Mouse (Mus musculus): ENCODE results near the gene Olfr510.
"Not testable (repeated sequence)": the region's sequence is repeated elsewhere in the genome, so short reads cannot be mapped to it uniquely, and the experiment has no call there.

The Olfr510 gene

DNA sequence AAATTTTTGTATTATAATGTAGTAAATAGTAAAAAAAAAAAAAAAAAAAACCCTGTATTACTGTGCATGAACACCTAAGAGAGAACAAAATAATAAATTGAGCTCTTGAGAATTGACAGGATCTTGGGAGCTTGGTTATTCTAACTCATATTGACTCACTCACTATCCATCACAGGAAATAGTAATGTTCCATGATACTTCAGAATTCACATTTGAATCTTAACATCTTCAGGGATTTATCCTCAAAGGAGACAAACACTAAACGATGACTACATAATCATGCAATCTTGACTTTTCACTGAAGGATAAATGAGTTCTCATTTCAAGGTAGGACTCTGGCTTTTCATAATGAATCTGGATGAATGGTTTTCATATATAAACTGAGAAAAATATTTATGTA lies at the start of gene Olfr510:
TSS of gene Olfr510 (plus strand) at position 301 of the 400 bp plus-strand sequence.
- no peak for DNase-seq

- not testable (repeated sequence) for DNase-seq
These were observed 49.4 kb upstream of the Olfr510 start for GRCm38 (mm10) chr7:108616781-108617180.

DNA sequence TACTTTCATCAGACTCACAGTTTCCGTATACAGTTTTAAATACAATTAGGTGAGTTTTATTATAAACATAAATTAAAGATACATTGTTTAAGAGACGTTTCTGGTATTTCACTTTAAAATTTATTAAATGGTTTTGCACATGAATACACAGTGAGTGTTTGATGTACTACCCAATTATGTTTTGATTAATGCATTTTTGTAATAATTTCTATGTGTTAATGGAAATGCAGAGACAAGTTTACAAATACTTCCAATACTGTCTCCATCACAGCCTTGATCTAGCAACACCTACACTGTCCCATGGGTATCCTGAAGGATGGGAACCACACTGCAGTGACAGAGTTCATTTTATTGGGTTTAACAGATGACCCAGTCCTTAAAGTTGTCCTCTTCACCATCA lies 44.7 kb upstream of the Olfr510 start, which contains the start of gene Olfr507:
TSS of gene Olfr507 (plus strand) at position 301 of the 400 bp plus-strand sequence.
- no peak for DNase-seq

- no peak for DNase-seq
These were observed 36.5 kb upstream of the Olfr510 start, which contains the start of gene Olfr508 for GRCm38 (mm10) chr7:108629694-108630093. Gene Olfr508 (plus strand): TSS chr7:108629994.

GRCm38 (mm10) chr7:108651806-108652205 lies 14.4 kb upstream of the Olfr510 start, which contains the start of gene Olfr509:
Gene Olfr509 (minus strand): TSS chr7:108651906.
- DNase-seq: no peak

DNA sequence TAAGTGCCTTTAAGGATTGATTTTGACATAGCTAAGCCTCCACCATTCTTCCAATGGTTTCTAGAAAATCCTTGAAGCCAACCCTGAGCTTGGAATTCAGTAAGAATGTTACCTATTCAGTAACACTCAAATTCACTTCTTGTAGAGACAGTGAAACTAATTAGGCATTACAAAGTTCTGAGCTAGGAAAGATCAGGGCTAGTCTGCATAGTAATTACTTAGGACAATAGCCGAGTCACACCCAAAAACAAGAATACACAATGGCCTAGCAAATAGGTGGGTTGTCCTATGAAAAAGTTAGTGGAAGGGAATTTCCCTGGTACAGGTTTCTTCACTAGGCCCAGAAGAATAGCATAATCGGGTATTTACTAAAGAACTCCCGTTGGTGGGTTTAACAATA lies 3.8 kb upstream of the Olfr510 start:
- DNase-seq: no peak

DNA sequence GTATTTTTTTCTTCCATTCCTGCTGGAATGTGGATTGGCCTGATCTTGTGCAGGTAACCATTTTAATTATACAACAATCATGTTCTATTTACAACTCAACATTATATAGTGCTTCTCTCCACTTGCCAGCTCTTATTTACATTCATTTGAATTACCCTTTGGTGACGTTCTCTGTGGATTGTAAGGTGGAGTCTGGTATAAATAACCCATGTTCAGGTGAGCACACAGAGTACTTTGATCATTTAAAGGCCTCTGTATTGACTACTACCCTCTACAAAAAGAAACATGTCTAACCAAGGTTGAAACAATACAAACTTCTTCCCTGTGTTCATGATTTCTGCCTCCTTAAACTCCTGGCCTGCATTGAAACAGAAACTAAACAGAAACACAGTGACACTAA lies 4.8 kb downstream of the Olfr510 start:
- no peak for DNase-seq

DNA sequence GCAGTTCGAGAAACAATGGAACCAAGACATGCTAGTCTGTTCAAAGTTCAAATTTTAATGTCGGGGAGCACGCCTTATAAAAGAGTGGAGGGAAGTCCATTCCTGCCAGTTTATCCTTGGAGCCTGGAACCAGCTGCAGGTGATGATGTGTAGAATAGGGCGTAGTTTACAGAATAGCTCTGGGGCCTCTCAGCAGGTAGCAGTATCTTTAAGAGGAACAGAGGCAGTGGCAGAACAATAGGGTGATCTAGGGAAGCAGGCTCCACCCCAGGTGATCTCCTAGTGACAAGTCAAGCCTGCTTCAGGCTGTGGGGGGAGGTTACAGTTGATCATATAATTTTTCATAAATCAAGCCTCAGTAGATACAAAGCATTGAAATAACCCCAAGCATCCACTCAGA lies 12.7 kb downstream of the Olfr510 start:
- DNase-seq: no peak

GRCm38 (mm10) chr7:108713020-108713419 lies 46.8 kb downstream of the Olfr510 start, which contains the start of gene Olfr512:
Gene Olfr512 (plus strand): TSS chr7:108713320.
- DNase-seq: no peak
